Mouse (Mus musculus): ENCODE data around the gene Cgas.

DNA sequence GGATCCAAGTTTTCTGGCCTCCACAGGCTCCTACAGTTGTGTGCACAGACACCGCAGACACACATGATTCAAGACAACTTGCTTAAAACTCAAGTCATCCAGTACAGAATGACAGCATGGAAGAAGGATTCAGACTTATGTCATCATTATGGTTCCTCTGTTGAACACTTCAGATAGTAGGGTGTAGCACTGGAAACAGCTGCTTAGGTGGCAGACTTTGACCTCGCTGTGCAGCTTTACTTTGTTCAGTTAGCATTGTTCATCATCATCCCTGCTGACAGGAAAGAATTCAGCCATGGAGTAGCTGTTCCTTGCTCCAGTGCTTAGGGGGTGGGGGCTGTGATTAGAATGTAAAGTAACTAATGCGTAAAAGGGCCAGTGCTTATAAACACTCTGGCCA, 22.7 kb upstream of the Cgas start:
- TF ChIP-seq HCFC1 (IDR thresholded peaks at IDR 0.05; ENCODE audit: borderline replicate concordance, insufficient read depth, low read length) (no peak), MAFK (IDR thresholded peaks at IDR 0.05; ENCODE audit: insufficient read depth, low read depth, low read length) (no peak), CHD2 (IDR thresholded peaks at IDR 0.05; ENCODE audit: low read depth, low read length) (no peak), ZNF384 (IDR thresholded peaks at IDR 0.05; ENCODE audit: low read depth, low read length) (no peak)

All from ES-E14 (cell line).